Mouse (Mus musculus) forebrain, embryonic 13.5 days (tissue): Measurements from ENCODE around the gene Dctn2. TPM values are rescaled to one million over a fixed set of nuclear protein-coding genes. Genes with fewer than 3 reads are reported as not detected.
A peak's percentile ranks its signal among the peaks of the same experiment; 100 is the strongest.

Source experiments
- ATAC-seq: fragments of 200-750 bp; cut with Nextera tagmentation; 2 replicates; pipeline ENCODE4 v1.8.0; 2017
- H3K27ac ChIP-seq: fragments of 300-500 bp; sonication (generic); 2 replicates; pipeline ENCODE4 v1.5.1; 2015; ENCODE audit warnings: inconsistent platforms, mild to moderate bottlenecking, moderate library complexity
- H3K27me3 ChIP-seq: fragments of 300-500 bp; sonication (generic); 2 replicates; pipeline ENCODE4 v1.6.1; 2015; ENCODE audit warnings: mild to moderate bottlenecking, inconsistent platforms
- H3K36me3 ChIP-seq: fragments of 300-500 bp; sonication (generic); 2 replicates; pipeline ENCODE4 v1.6.1; 2015; ENCODE audit warnings: mild to moderate bottlenecking, inconsistent platforms; ENCODE audit not compliant: poor library complexity, severe bottlenecking
- H3K4me1 ChIP-seq: fragments of 300-500 bp; sonication (generic); 2 replicates; pipeline ENCODE4 v1.6.1; 2015; ENCODE audit warnings: inconsistent platforms
- H3K4me2 ChIP-seq: fragments of 300-500 bp; sonication (generic); 2 replicates; pipeline ENCODE4 v1.6.1; 2015; ENCODE audit warnings: inconsistent platforms, mild to moderate bottlenecking, moderate library complexity
- H3K4me3 ChIP-seq: fragments of 300-500 bp; sonication (generic); 2 replicates; pipeline ENCODE4 v1.5.1; 2015; ENCODE audit warnings: mild to moderate bottlenecking, inconsistent platforms
- H3K9ac ChIP-seq: fragments of 300-500 bp; sonication (generic); 2 replicates; pipeline ENCODE4 v1.6.1; 2015; ENCODE audit warnings: mild to moderate bottlenecking, inconsistent platforms
- H3K9me3 ChIP-seq: fragments of 300-500 bp; sonication (generic); replicated peaks from 2 replicates; pipeline ENCODE4 v1.6.1; 2016; ENCODE audit warnings: inconsistent platforms
- WGBS: fragments of 180-500 bp; shearing (Covaris S2); methylation state at CpG from one replicate; pipeline ENCODE4 v1.1.7; 2015; 5-methylcytosine and 5-hydroxymethylcytosine counted together
- polyA plus RNA-seq: library from polyadenylated mRNA; unstranded; fragments of >200 nt; fragmentation: Nextera tagmentation; extraction: Ambion mirVana; gene quantifications from 2 replicates; pipeline ENCODE4 v1.2.1, GENCODE M21; 2015

Dctn2 gene
- polyA plus RNA-seq, 1 experiment from 2014 or later: 262 TPM

DNA sequence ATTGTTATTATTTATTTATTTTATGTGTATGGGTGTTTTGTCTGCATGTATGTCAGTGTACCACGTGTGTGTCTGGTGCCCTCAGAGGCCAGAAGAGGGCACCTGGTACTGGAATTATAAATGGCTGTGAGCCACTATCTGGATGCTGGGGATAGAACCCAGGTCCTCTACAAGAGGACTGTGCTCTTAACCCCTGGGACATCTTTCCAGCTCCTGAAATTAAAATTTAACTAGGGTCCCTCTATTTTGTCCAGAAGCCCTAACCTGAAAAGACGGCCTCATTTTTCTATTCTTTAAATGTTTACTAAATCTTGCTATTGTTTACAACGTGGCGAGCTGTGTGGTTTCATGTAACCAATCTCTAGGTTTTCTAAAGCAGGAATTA is 449 bp upstream of the Dctn2 start:
- Histone ChIP-seq H3K4me2 (peak overlapping the region; percentile 95), H3K9ac (peak overlapping the region; percentile 100; the same call in 1 of the 2 replicates), H3K36me3 (peaks cover 20% of the 10 kb centered on the region), H3K9me3 (no peaks in the 10 kb centered on the region), H3K27ac (no peak overlapping the region), H3K4me3 (peak overlapping the region; percentile 98), H3K4me1 (peaks cover 41% of the 10 kb centered on the region), H3K27me3 (0 out of 2 replicates have a peak, but pooled peaks cover 8% of the 10 kb centered on the region)
- peak; percentile 29; the same call in 1 of the 2 replicates for ATAC-seq
- 28% methylated on average over 4 of the region's 4 CpGs for WGBS

GRCm38 (mm10) chr10:127267318-127267717 is 1.1 kb downstream of the Dctn2 start:
- peak overlapping the region; percentile 95 for H3K4me2 ChIP-seq
- H3K27ac ChIP-seq: no peak overlapping the region
- 0 out of 2 replicates have a peak, but pooled peaks cover 8% of the 10 kb centered on the region for H3K27me3 ChIP-seq
- H3K9me3 ChIP-seq: no peaks in the 10 kb centered on the region
- H3K4me1 ChIP-seq: peaks cover 26% of the 10 kb centered on the region
- WGBS: 69% methylated on average over 5 of the region's 5 CpGs
- ATAC-seq: no peak
- peaks cover 36% of the 10 kb centered on the region for H3K36me3 ChIP-seq
- H3K9ac ChIP-seq: peak overlapping the region; percentile 100
- H3K4me3 ChIP-seq: peak overlapping the region; percentile 98

GRCm38 (mm10) chr10:127268401-127268800 is 2.2 kb downstream of the Dctn2 start:
- no peak for ATAC-seq
- H3K4me2 ChIP-seq: peak overlapping the region; percentile 6; the same call in 1 of the 2 replicates
- no peak overlapping the region for H3K27ac ChIP-seq
- peaks cover 26% of the 10 kb centered on the region for H3K4me1 ChIP-seq
- peak overlapping the region; percentile 26; the same call in 1 of the 2 replicates for H3K9ac ChIP-seq
- H3K9me3 ChIP-seq: no peaks in the 10 kb centered on the region
- H3K4me3 ChIP-seq: no peak overlapping the region
- peaks cover 47% of the 10 kb centered on the region for H3K36me3 ChIP-seq
- 0 out of 2 replicates have a peak, but pooled peaks cover 8% of the 10 kb centered on the region for H3K27me3 ChIP-seq
- WGBS: 92% methylated on average over 5 of the region's 5 CpGs

- 0 out of 2 replicates have a peak, but pooled peaks cover 6% of the 10 kb centered on the region for H3K27me3 ChIP-seq
- no peaks in the 10 kb centered on the region for H3K9me3 ChIP-seq
- WGBS: 84% methylated on average over 12 of the region's 12 CpGs
- H3K36me3 ChIP-seq: peaks cover 53% of the 10 kb centered on the region
- H3K4me3 ChIP-seq: no peak overlapping the region
- 0 out of 2 replicates have a peak overlapping the region, but pooled peaks have one; percentile 26 for H3K9ac ChIP-seq
- no peak overlapping the region for H3K27ac ChIP-seq
- no peak for ATAC-seq
- H3K4me2 ChIP-seq: 0 out of 2 replicates have a peak overlapping the region, but pooled peaks have one; percentile 6
- peaks cover 26% of the 10 kb centered on the region for H3K4me1 ChIP-seq
Observed at GRCm38 (mm10) chr10:127269036-127269435, 2.9 kb downstream of the Dctn2 start.

DNA sequence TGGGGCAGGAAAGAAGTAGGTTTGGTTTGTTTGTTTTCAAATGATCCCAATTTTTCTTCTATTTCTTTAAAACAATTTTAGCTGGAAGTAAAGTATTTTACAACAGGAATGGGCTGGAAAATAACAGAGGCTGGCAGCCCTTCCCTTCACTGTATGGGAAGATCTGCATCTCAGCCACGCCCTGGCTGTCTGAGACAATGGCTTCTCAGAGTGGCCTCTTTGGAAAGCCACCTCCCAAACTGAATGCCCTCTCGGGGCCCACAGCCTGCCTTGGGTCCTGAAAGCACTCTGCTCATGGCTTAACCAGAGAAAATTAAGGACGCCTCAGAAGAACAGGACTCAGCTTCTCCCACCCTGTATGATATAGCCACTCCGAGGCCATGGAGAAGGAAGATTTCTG is 3.7 kb downstream of the Dctn2 start:
- WGBS: 77% methylated on average over 4 of the region's 4 CpGs
- H3K9ac ChIP-seq: no peak overlapping the region
- H3K4me1 ChIP-seq: peaks cover 26% of the 10 kb centered on the region

GRCm38 (mm10) chr10:127272371-127272770 is 6.2 kb downstream of the Dctn2 start:
- peaks cover 86% of the 10 kb centered on the region for H3K36me3 ChIP-seq
- H3K9me3 ChIP-seq: no peaks in the 10 kb centered on the region
- ATAC-seq: no peak
- no peak overlapping the region for H3K27ac ChIP-seq
- H3K4me1 ChIP-seq: peaks cover 19% of the 10 kb centered on the region
- no peaks in the 10 kb centered on the region for H3K27me3 ChIP-seq
- 89% methylated on average over 5 of the region's 5 CpGs for WGBS
- no peak overlapping the region for H3K4me3 ChIP-seq
- H3K4me2 ChIP-seq: no peak overlapping the region
- H3K9ac ChIP-seq: no peak overlapping the region

More for the DNA sequence above, 3.7 kb downstream of the Dctn2 start:
- Histone ChIP-seq H3K27me3 (no peaks in the 10 kb centered on the region), H3K27ac (no peak overlapping the region), H3K9me3 (no peaks in the 10 kb centered on the region), H3K4me3 (no peak overlapping the region), H3K4me2 (no peak overlapping the region), H3K36me3 (peaks cover 61% of the 10 kb centered on the region)
- ATAC-seq: no peak

DNA sequence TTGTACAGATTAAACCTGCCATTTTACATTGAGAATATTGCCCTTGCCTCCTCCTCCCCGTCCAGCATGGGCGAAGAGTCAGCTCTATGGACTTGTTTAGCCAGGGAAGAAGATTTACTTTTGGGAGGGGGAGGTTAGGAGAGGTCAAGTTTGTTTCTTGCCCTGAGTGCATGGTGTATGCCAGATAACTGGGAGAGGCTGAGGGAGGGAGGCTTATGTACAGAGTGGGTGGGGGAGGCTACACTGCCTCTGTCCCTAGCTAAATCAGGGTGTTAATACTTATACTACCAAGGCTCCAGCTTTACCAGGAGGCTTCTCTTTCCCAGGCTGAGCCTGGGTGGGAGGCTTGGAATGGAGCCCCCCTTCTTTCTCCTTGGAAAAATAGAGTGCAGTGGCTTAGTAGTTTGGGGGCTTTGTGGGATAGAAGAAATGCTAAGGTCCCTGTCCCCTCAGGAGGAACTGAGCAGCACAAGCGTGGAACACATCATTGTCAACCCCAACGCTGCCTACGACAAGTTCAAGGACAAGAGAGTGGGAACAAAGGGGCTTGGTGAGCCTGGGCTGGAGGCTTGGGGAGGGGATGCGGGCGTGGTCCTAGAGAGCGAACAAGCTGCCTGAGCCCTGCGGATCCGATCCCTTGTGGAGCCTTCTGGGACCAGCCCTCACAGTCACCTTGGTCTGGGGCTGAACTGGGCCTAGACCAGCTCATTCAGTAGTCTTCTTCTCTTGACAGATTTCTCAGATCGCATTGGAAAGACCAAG is 8.3 kb downstream of the Dctn2 start:
- H3K27ac ChIP-seq: no peak overlapping the region
- H3K4me2 ChIP-seq: no peak overlapping the region
- H3K36me3 ChIP-seq: peaks cover 95% of the 10 kb centered on the region
- H3K9me3 ChIP-seq: no peaks in the 10 kb centered on the region
- no peaks in the 10 kb centered on the region for H3K27me3 ChIP-seq
- H3K4me3 ChIP-seq: no peak overlapping the region
- 91% methylated on average over 11 of the region's 11 CpGs for WGBS
- no peaks in the 10 kb centered on the region for H3K4me1 ChIP-seq
- no peak overlapping the region for H3K9ac ChIP-seq
- ATAC-seq: no peak

DNA sequence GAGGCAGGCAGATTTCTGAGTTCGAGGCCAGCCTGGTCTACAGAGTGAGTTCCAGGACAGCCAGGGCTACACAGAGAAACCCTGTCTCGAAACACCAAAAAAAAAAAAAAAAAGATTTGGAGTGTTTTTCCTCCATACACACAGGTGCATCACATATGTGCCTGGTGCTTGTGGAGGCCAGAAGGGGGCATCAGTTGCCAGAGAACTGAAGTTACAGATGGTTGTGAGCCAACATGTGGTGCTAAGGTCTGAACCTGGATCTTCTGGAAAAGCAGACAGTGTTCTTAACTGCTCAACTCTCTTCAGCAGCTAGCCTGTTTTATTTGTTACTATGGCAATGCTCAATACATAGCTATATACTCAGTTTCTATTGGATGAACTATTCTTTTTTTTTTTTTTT is 13.6 kb downstream of the Dctn2 start:
- H3K4me2 ChIP-seq: no peak overlapping the region
- no peak overlapping the region for H3K9ac ChIP-seq
- H3K27ac ChIP-seq: no peak overlapping the region
- H3K4me3 ChIP-seq: no peak overlapping the region
- H3K36me3 ChIP-seq: peaks cover 98% of the 10 kb centered on the region
- H3K4me1 ChIP-seq: 0 out of 2 replicates have a peak, but pooled peaks cover 5% of the 10 kb centered on the region
- WGBS: 88% methylated on average over 2 of the region's 2 CpGs
- no peak for ATAC-seq
- no peaks in the 10 kb centered on the region for H3K27me3 ChIP-seq
- no peaks in the 10 kb centered on the region for H3K9me3 ChIP-seq

DNA sequence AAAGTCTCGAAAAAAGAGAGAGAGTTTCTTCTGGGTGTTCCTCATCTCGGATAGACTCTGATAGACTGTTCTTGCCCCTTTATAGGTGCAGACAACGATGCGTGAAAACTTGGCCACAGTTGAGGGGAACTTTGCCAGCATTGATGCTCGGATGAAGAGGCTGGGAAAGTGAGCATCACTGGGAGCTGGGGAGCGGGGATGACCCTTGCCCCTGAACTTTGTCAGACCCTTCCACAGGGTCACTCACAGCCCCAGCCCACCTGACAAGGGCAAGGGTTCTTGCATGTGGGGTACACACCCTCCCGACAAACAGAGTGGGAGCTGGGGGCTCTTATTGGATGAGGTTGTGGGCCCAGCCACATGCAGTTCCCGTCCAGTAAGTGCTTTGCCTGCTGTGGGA is 15.1 kb downstream of the Dctn2 start:
- Histone ChIP-seq H3K4me3 (no peak overlapping the region), H3K4me2 (no peak overlapping the region), H3K36me3 (peaks cover 98% of the 10 kb centered on the region), H3K9me3 (no peaks in the 10 kb centered on the region), H3K9ac (no peak overlapping the region), H3K4me1 (peaks cover 20% of the 10 kb centered on the region), H3K27me3 (no peaks in the 10 kb centered on the region), H3K27ac (no peak overlapping the region)
- WGBS: 85% methylated on average over 8 of the region's 8 CpGs
- ATAC-seq: no peak

GRCm38 (mm10) chr10:127282620-127283215 is 16.6 kb downstream of the Dctn2 start:
- ATAC-seq: no peak
- Histone ChIP-seq H3K27ac (no peak overlapping the region), H3K9me3 (no peaks in the 10 kb centered on the region), H3K36me3 (peaks cover 94% of the 10 kb centered on the region), H3K4me3 (no peak overlapping the region), H3K9ac (no peak overlapping the region), H3K4me2 (no peak overlapping the region), H3K4me1 (peaks cover 34% of the 10 kb centered on the region), H3K27me3 (no peaks in the 10 kb centered on the region)
- 90% methylated on average over 13 of the region's 13 CpGs for WGBS

- Histone ChIP-seq H3K36me3 (peaks cover 81% of the 10 kb centered on the region), H3K9me3 (no peaks in the 10 kb centered on the region), H3K9ac (no peak overlapping the region), H3K4me3 (no peak overlapping the region), H3K27me3 (no peaks in the 10 kb centered on the region), H3K4me2 (no peak overlapping the region), H3K4me1 (peaks cover 40% of the 10 kb centered on the region), H3K27ac (no peak overlapping the region; the same call in 1 of the 2 replicates)
- WGBS: 94% methylated on average over 7 of the region's 7 CpGs
- no peak for ATAC-seq
Observed at GRCm38 (mm10) chr10:127284105-127284622, 18.0 kb downstream of the Dctn2 start.
